Mouse (Mus musculus): ENCODE measurements around the gene Ankub1. TPM values are rescaled to one million over a fixed set of nuclear protein-coding genes. Genes with fewer than 3 reads are reported as not detected.

Ankub1 gene
- polyA plus RNA-seq, 1 experiment: not detected

GRCm38 (mm10) chr3:57612430-57612997 is 80.1 kb downstream of the Ankub1 start:
- H3K9me3 ChIP-seq (replicated peaks; ENCODE audit: control insufficient read depth, insufficient read depth, low read length, poor library complexity, severe bottlenecking): no peaks in the 10 kb centered on the region; the same call in 1 of the 2 replicates
- H3K4me1 ChIP-seq (ENCODE audit: control insufficient read depth, insufficient read depth, low read length): no peaks in the 10 kb centered on the region
- TF ChIP-seq EP300 (IDR thresholded peaks at IDR 0.05; ENCODE audit: insufficient read depth, low read depth, low read length): no peak
- TF ChIP-seq POLR2A (IDR thresholded peaks at IDR 0.05; ENCODE audit: insufficient read depth, low read length): no peak
- no peak for TF ChIP-seq CTCF (IDR thresholded peaks at IDR 0.05; ENCODE audit: low read depth, low read length)
- no peak overlapping the region for H3K27ac ChIP-seq (ENCODE audit: insufficient read depth, low read length)
- H3K27me3 ChIP-seq (ENCODE audit: control insufficient read depth, insufficient read depth, low read length, poor library complexity, severe bottlenecking): no peaks in the 10 kb centered on the region
- H3K36me3 ChIP-seq (ENCODE audit: control insufficient read depth, insufficient read depth, low read length, poor library complexity, severe bottlenecking): no peaks in the 10 kb centered on the region
- H3K4me3 ChIP-seq (ENCODE audit: low read depth, low read length): no peak overlapping the region
- no peak overlapping the region for H3K9ac ChIP-seq (ENCODE audit: low read depth, poor library complexity, severe bottlenecking)

- H3K27ac ChIP-seq (ENCODE audit: insufficient read depth, low read length): no peak overlapping the region
- TF ChIP-seq CTCF (IDR thresholded peaks at IDR 0.05; ENCODE audit: low read depth, low read length) (no peak), EP300 (IDR thresholded peaks at IDR 0.05; ENCODE audit: insufficient read depth, low read depth, low read length) (no peak), POLR2A (IDR thresholded peaks at IDR 0.05; ENCODE audit: insufficient read depth, low read length) (no peak)
These were observed 80.8 kb downstream of the Ankub1 start for GRCm38 (mm10) chr3:57611776-57612175.

More at GRCm38 (mm10) chr3:57611776-57612175, 80.8 kb downstream of the Ankub1 start:
- no peak overlapping the region for H3K4me3 ChIP-seq (ENCODE audit: low read depth, low read length)
- H3K36me3 ChIP-seq (ENCODE audit: control insufficient read depth, insufficient read depth, low read length, poor library complexity, severe bottlenecking): no peaks in the 10 kb centered on the region
- no peaks in the 10 kb centered on the region; the same call in 1 of the 2 replicates for H3K9me3 ChIP-seq (replicated peaks; ENCODE audit: control insufficient read depth, insufficient read depth, low read length, poor library complexity, severe bottlenecking)
- H3K4me1 ChIP-seq (ENCODE audit: control insufficient read depth, insufficient read depth, low read length): no peaks in the 10 kb centered on the region
- no peak overlapping the region for H3K9ac ChIP-seq (ENCODE audit: low read depth, poor library complexity, severe bottlenecking)
- no peaks in the 10 kb centered on the region for H3K27me3 ChIP-seq (ENCODE audit: control insufficient read depth, insufficient read depth, low read length, poor library complexity, severe bottlenecking)

Other genes starting within 250 kb of the Ankub1 start
- 43.6 and 43.7 TPM in 2 replicates for gene Wwtr1, start 116.9 kb downstream of the Ankub1 start, polyA plus RNA-seq (2011; ENCODE audit: insufficient read depth, insufficient read length, low read depth, missing spikeins)
- 27.0 and 32.4 TPM in 2 replicates for gene Commd2, start 41.1 kb downstream of the Ankub1 start, polyA plus RNA-seq (2011; ENCODE audit: insufficient read depth, insufficient read length, low read depth, missing spikeins)
- 41.4 and 47.2 TPM in 2 replicates for gene Rnf13, start 43.3 kb upstream of the Ankub1 start, polyA plus RNA-seq (2011; ENCODE audit: insufficient read depth, insufficient read length, low read depth, missing spikeins)
- gene Pfn2, start 155.3 kb upstream of the Ankub1 start, polyA plus RNA-seq (2011; ENCODE audit: insufficient read depth, insufficient read length, low read depth, missing spikeins): 14.2 and 19.3 TPM in 2 replicates